Mouse (Mus musculus) granulocyte monocyte progenitor cell, adult 5-6 weeks (primary cell): Measurements from ENCODE around the gene Ak4. TPM values are rescaled to one million over a fixed set of nuclear protein-coding genes. Genes with fewer than 3 reads are reported as not detected.

Experiments used
- ATAC-seq: replicated peaks from 2 replicates; pipeline ENCODE4 v1.8.0; 2016; ENCODE audit warnings: mild to moderate bottlenecking, moderate TSS enrichment, inconsistent platforms; ENCODE audit not compliant: poor library complexity, severe bottlenecking
- total RNA-seq, 2 experiments: library from RNA; stranded (forward) in 1 of 2; stranded (reverse) in 1 of 2; fragments of 200-712, 200-1000 nt in 1 of 2; fragments of >200 nt in 1 of 2; fragmentation: Nextera tagmentation in 1 of 2; gene quantifications; 2 replicates each; pipeline ENCODE4 v1.2.3; 2014 to 2017

Gene Ak4
- total RNA-seq, 2 experiments from 2014 or later, result 12.3 to 37.0 TPM

GRCm38 (mm10) chr4:101450150-101450780, 31.2 kb downstream of the Ak4 start:
- no peak for ATAC-seq

DNA sequence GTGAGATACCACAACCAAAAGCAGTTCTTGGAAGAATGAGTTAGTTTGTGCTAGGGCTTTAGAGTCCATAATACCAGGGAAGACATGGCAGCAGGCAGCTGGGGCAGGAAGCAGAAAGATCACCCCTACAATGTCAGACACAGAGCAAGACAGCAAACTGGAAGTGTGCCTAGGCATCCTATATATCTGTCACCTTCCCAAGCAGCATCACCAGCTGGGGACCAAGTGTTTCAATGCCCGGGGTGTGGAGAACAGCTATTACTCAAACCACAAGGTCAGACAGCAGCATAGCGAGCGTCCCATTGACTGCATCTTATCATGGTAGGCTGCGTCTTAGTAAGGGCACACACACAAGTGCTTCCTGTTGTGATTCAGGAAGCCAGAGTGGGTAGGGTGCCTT, 32.0 kb downstream of the Ak4 start:
- ATAC-seq, result no peak

DNA sequence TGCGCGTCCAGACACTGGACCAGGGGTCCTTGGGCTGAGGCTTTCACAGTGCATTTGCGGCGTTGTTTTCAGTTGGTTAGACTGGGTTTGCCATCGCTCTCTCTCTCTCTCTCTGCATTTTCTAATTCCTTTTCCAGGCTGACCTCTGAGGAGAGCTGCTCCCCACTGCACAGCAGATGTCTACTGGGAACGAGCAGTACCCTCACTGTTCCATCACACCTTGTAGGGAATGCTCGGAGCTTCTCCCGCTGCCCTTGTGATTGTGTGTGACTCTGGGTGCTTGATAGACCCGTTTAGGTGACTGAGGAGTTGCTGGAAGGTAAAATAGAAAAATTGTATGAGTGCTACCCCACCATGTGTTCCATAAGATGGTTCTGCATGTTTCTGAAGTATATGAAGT, 33.8 kb downstream of the Ak4 start:
- ATAC-seq, result no peak

DNA sequence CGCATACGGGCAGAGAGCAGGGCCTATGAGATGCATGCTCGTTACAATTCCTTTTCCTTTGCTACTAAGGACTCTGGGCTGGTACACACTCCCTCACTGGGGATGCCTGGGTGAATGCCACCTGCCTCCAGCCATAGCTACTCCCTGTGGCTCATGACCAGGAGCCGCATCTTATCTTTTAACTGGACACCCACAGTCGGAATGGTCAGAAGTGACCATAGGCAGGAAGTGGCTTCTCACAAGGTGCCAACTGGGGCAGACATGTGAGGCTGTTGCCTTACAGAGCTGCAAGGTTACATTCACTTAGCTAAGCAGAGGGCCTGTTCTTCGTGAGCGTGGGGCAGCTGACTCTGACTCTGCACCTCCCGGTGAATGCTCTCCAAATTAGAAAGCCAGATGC, 38.1 kb downstream of the Ak4 start:
- no peak for ATAC-seq

- peak; percentile 88 for ATAC-seq
These were observed 39.3 kb downstream of the Ak4 start for GRCm38 (mm10) chr4:101458341-101458740.

DNA sequence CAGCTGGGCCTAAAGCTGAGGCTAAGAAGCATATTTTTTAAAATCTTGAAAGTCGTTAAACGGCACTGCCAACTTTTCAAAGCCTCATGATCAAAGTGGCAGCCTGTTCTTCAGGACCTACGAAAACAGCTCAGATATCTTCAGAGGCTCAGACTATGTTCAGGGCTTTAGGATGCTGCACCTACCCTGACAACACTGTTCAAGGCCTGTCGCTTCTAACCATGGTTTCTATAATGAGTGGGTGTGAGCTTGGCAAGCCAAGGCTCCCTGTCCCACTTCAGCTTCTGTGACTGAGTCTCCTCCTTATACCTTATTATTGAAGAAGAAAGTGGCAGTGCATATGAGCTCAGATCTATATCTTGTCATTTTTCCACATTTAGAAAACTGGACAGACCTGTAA, 40.3 kb downstream of the Ak4 start:
- no peak for ATAC-seq

DNA sequence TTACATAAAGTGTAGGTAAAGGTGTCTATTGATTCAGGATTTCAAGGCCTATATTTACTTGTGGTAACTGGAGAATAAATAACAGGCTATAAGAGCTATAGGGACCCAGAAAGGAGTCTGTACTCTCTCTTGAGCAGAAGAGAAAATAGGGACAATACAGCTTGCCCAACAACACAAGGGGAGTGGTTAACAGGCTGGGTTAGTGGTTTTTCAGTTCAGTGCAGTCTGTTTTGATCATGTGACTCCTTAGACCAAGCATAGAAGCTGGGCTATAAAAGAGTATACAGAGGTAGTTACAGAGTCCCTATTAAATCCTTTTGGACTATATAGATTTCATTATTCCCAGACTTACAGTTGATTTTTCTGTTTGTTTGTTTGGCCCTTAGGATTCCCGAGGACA, 41.0 kb downstream of the Ak4 start:
- ATAC-seq, result 0 out of 2 replicates have a peak, but pooled peaks have one; percentile 41

- no peak for ATAC-seq
These were observed 43.0 kb downstream of the Ak4 start for GRCm38 (mm10) chr4:101462065-101462464.

DNA sequence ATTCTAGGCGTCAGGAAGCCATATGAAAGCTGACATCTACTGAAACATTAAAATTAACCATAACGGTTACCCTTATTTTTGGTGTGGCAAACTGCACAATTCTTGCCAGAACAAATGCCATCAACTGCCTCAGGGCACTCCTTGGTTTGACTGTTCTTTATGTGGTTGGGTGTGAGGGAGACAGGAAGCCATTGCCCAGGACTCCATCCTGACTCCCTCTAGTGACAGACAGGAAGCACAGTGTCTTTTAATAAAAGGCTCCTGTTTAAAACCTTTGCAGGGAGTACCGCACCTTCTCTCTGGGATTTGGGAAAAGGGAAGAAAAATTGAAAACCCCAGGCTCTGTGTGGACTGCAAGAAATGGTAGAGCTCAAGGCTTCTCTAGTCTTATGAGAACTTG, 47.2 kb downstream of the Ak4 start:
- ATAC-seq, result no peak

DNA sequence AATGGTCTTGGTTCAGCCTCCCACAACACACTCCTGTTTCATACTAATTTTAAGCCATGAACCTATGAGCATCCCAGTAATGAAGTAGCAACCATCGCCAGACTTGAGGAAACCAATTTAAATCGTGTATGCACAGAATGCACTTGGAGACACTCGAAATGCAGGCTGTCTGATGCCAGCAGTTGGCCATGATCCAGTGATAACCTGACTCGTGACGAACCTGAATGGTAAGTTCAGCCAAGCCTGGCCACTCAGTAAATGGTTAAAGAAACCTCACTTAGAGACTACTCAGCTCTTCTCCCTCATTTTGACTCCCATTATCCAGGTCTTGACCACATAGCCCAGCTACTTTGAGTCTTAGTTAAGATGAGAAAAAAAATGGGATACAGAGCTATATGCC, 50.2 kb downstream of the Ak4 start:
- ATAC-seq, result no peak

- ATAC-seq, result peak; percentile 63
These were observed 51.5 kb downstream of the Ak4 start for GRCm38 (mm10) chr4:101470543-101470942.

GRCm38 (mm10) chr4:101472767-101473166, 53.7 kb downstream of the Ak4 start:
- ATAC-seq, result no peak

- peak; percentile 77 for ATAC-seq
These were observed 71.3 kb downstream of the Ak4 start for GRCm38 (mm10) chr4:101490320-101490917.

DNA sequence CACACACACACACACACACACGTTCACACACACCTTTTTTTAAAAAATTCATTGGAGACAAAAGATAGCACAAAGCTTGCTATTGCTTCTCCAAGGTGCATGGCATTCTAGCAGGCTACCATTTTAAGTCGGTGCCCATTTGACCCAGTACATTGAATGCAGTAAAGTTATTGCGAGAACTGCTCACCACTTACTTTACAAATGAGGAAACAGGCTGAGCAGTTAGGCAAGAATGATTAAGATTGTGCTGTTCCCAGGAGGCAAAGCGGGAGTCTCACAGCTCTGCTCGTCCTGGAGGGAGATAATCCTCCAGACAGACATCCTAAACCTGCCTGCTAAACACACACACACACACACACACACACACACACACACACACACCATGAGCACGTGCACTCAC, 72.6 kb downstream of the Ak4 start:
- peak; percentile 60 for ATAC-seq

DNA sequence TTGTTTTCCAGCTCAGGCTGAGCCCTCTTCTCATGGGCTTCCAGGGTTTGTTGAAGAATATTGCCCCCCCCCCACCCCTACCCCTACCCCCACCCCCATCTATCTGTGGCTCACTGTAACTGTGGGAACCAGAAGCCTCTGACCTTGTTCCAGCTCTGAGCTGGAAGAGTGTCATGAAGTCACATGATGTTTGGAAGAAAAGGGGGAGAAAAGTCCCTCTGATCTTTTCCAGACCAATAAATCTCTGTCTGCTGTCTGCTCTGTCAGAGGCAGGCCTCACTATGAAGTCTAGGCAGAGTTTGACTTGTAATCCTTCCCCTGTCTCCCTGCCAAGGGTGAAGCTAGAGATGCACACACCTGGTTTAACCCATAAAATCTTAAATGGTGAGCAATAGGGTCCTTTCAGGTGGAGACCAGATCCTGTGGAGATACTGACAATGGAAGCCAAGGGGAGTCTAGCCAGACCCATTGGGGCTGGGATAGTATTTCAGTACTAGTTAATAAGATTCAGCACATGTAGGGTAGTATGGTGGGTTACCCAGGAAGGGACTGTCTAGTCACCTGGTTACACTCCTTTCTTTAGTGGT, 74.6 kb downstream of the Ak4 start:
- ATAC-seq, result no peak

DNA sequence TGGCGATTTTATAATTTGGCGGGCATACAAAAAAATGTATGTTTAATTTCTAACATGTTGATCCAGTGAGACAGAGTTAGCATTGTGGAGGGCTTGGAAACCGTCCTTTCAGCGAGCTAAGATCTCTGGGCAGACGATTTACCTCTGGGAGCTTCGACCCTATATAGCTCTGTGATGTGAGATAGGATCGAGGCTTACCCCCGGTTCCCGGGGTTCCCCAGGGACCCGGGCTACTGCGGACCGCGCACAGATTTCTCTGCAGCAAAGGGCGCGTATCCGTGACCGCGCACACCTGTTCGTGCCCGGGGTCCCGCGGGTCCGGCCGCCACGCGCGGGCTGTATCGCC, 77.1 kb downstream of the Ak4 start:
- ATAC-seq, result no peak

GRCm38 (mm10) chr4:101496534-101497237, 77.6 kb downstream of the Ak4 start, which contains the start of gene Dnajc6:
Gene Dnajc6 (plus strand): TSS chr4:101496648.
- ATAC-seq, result peak; percentile 73

- ATAC-seq, result peak; percentile 52
These were observed 78.3 kb downstream of the Ak4 start for GRCm38 (mm10) chr4:101497336-101497735.

DNA sequence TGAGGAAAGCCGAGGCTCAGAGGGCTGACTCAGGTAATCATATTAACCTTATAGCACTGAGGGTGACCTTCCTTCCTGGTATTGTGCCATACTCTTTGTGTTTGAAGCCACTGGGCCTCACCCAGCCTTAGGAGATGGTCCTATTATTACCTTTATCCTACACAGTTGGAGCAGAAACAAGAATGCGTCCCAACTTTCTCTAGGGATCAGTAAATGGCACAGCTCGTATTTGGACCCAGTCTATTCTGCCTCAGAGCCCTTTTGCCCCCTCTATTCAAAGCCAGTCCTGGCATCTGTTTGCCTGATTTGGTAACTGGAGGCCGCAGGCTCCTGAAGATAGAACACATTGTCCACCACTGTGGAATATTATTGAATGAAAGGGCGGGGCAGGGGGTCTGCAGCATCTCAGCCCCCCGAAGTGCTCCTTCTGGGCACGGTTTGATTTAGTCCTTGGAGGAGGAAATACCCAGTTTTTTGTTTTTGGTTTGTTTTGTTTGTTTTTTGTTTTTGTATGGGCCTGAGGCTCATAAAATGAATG, 85.5 kb downstream of the Ak4 start:
- no peak for ATAC-seq

GRCm38 (mm10) chr4:101505966-101506365, 86.9 kb downstream of the Ak4 start:
- peak; percentile 15; the same call in 1 of the 2 replicates for ATAC-seq

GRCm38 (mm10) chr4:101506372-101506771, 87.3 kb downstream of the Ak4 start:
- ATAC-seq, result no peak
